Mouse (Mus musculus) ES-Bruce4 (cell line): ENCODE results near the gene Ctnnd2. TPM values are rescaled to one million over a fixed set of nuclear protein-coding genes. Genes with fewer than 3 reads are reported as not detected.

ENCODE experiments used
- H3K27ac ChIP-seq: 2 replicates; pipeline ENCODE4 v1.5.1; 2012; ENCODE audit warnings: low read length, inconsistent platforms; ENCODE audit not compliant: insufficient read depth
- H3K27me3 ChIP-seq: 2 replicates; pipeline ENCODE4 v1.6.1; 2012; ENCODE audit warnings: mild to moderate bottlenecking, low read length, inconsistent platforms; ENCODE audit not compliant: control insufficient read depth, poor library complexity, insufficient read depth, severe bottlenecking
- H3K36me3 ChIP-seq: 2 replicates; pipeline ENCODE4 v1.6.1; 2012; ENCODE audit warnings: inconsistent platforms, mild to moderate bottlenecking, low read length, moderate library complexity; ENCODE audit not compliant: control insufficient read depth, poor library complexity, insufficient read depth, severe bottlenecking
- H3K4me1 ChIP-seq: one replicate; pipeline ENCODE4 v1.8.1; 2011; ENCODE audit warnings: low read length; ENCODE audit not compliant: control insufficient read depth, insufficient read depth
- H3K4me3 ChIP-seq: 2 replicates; pipeline ENCODE4 v1.5.1; 2011; ENCODE audit warnings: low read depth, mild to moderate bottlenecking, low read length
- H3K9ac ChIP-seq: 2 replicates; pipeline ENCODE4 v1.6.1; 2012; ENCODE audit warnings: low read depth, mild to moderate bottlenecking, inconsistent platforms; ENCODE audit not compliant: poor library complexity, severe bottlenecking
- H3K9me3 ChIP-seq: replicated peaks from 2 replicates; pipeline ENCODE4 v1.6.1; 2012; ENCODE audit warnings: mild to moderate bottlenecking, low read length, inconsistent platforms; ENCODE audit not compliant: control insufficient read depth, poor library complexity, insufficient read depth, severe bottlenecking
- CTCF ChIP-seq: IDR thresholded peaks from one replicate; pipeline ENCODE4 v1.8.1; 2011; ENCODE audit warnings: low read depth, low read length
- EP300 ChIP-seq: IDR thresholded peaks from 2 replicates; pipeline ENCODE4 v1.6.1; 2011; ENCODE audit warnings: low read depth, low read length; ENCODE audit not compliant: insufficient read depth
- POLR2A ChIP-seq: IDR thresholded peaks from one replicate; pipeline ENCODE4 v1.8.1; 2011; ENCODE audit warnings: low read length; ENCODE audit not compliant: insufficient read depth
- polyA plus RNA-seq: library from polyadenylated mRNA; stranded (reverse); fragments of >200 nt; gene quantifications from 2 replicates; pipeline ENCODE4 v1.2.4, GENCODE M21; 2011; ENCODE audit warnings: low read depth; ENCODE audit not compliant: missing spikeins, insufficient read depth, insufficient read length

The Ctnnd2 gene
- polyA plus RNA-seq, 1 experiment = 2.4 TPM

GRCm38 (mm10) chr15:30384386-30384785 lies 212.0 kb downstream of the Ctnnd2 start:
- Histone ChIP-seq H3K27me3 (peaks cover 16% of the 10 kb centered on the region), H3K9me3 (peaks cover 14% of the 10 kb centered on the region), H3K36me3 (no peaks in the 10 kb centered on the region), H3K27ac (no peak overlapping the region), H3K9ac (no peak overlapping the region), H3K4me1 (no peaks in the 10 kb centered on the region), H3K4me3 (no peak overlapping the region)
- no peak for TF ChIP-seq CTCF
- no peak for TF ChIP-seq POLR2A
- TF ChIP-seq EP300 = no peak

GRCm38 (mm10) chr15:30386489-30386888 lies 214.1 kb downstream of the Ctnnd2 start:
- Histone ChIP-seq H3K36me3 (no peaks in the 10 kb centered on the region), H3K9me3 (peaks cover 9% of the 10 kb centered on the region), H3K27me3 (peaks cover 16% of the 10 kb centered on the region), H3K4me3 (no peak overlapping the region), H3K9ac (no peak overlapping the region), H3K4me1 (no peaks in the 10 kb centered on the region), H3K27ac (no peak overlapping the region)
- TF ChIP-seq EP300 (no peak), POLR2A (no peak), CTCF (no peak)

DNA sequence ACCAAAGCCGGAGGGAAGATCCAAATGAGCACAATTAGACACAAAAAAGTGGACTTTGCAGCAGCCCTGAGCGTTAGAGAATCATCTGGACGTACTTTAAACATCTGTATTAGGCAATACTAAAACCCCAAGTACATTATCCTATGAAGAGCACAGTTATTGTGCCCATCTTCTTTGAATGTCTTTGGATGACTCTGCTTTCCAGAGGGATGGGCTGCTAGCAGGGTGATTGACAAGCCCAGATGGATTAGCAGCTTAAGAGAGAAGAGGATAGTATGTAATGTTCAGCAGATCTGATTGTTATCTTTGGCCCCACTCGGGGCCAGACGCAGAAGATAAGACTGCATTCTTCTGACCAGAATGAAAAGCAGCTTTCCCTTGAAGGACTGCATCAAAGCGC lies 214.9 kb downstream of the Ctnnd2 start:
- Histone ChIP-seq H3K27ac (no peak overlapping the region), H3K36me3 (no peaks in the 10 kb centered on the region), H3K4me3 (no peak overlapping the region), H3K4me1 (no peaks in the 10 kb centered on the region), H3K9ac (no peak overlapping the region), H3K27me3 (peaks cover 12% of the 10 kb centered on the region), H3K9me3 (peaks cover under 1% of the 10 kb centered on the region; the same call in 1 of the 2 replicates)
- no peak for TF ChIP-seq POLR2A
- no peak for TF ChIP-seq EP300
- TF ChIP-seq CTCF = no peak

GRCm38 (mm10) chr15:30401111-30401510 lies 228.7 kb downstream of the Ctnnd2 start:
- no peaks in the 10 kb centered on the region for H3K4me1 ChIP-seq
- H3K9ac ChIP-seq = no peak overlapping the region
- TF ChIP-seq EP300 (no peak), POLR2A (no peak)
- no peak overlapping the region for H3K27ac ChIP-seq
- H3K27me3 ChIP-seq = no peaks in the 10 kb centered on the region
- H3K4me3 ChIP-seq = no peak overlapping the region
- H3K9me3 ChIP-seq = no peaks in the 10 kb centered on the region
- no peaks in the 10 kb centered on the region for H3K36me3 ChIP-seq

DNA sequence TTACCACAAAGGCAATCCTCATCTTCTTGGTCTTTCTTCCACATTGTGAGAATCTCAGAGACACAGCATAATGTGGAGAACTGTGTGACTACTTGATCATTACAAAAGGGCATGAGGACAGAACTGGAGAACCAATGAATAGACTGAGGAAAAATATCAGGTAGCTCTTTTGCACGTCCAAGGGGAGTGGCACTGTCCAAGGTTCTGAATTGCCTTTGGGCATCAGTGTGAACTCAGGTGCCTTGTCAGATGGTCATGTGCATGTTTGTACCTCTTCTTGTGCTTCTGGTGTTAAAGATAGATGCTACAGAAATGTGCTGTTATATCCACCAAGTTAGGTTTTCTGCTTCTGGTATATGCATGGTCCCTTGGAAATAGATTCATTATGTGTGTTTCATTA lies 233.9 kb downstream of the Ctnnd2 start:
- H3K27me3 ChIP-seq = no peaks in the 10 kb centered on the region; the same call in 1 of the 2 replicates
- TF ChIP-seq EP300 (0 out of 2 replicates have a peak, but pooled peaks have one; percentile 10), POLR2A (no peak)
- no peaks in the 10 kb centered on the region for H3K4me1 ChIP-seq
- H3K27ac ChIP-seq = no peak overlapping the region
- H3K9ac ChIP-seq = no peak overlapping the region
- no peaks in the 10 kb centered on the region for H3K36me3 ChIP-seq
- H3K9me3 ChIP-seq = no peaks in the 10 kb centered on the region
- no peak overlapping the region for H3K4me3 ChIP-seq

- H3K9me3 ChIP-seq = no peaks in the 10 kb centered on the region
- TF ChIP-seq CTCF = no peak
- TF ChIP-seq EP300 = no peak
- no peak for TF ChIP-seq POLR2A
- no peak overlapping the region for H3K4me3 ChIP-seq
- no peak overlapping the region for H3K27ac ChIP-seq
- H3K36me3 ChIP-seq = no peaks in the 10 kb centered on the region
- H3K9ac ChIP-seq = no peak overlapping the region
- no peaks in the 10 kb centered on the region for H3K27me3 ChIP-seq
- H3K4me1 ChIP-seq = no peaks in the 10 kb centered on the region
These were observed 250.8 kb downstream of the Ctnnd2 start for GRCm38 (mm10) chr15:30423146-30423545.
